Mouse (Mus musculus) sigmoid colon, adult 10 weeks (tissue): ENCODE measurements around the gene Dhx36. TPM values are rescaled to one million over a fixed set of nuclear protein-coding genes. Genes with fewer than 3 reads are reported as not detected.

Experiments
- polyA plus RNA-seq: library from polyadenylated mRNA; stranded (reverse); fragments of 350-450 nt; fragmentation: Illumina TruSeq; extraction: RNeasy Lipid Tissue Mini Kit (QIAGEN cat#74804); gene quantifications from one replicate; pipeline ENCODE4 v1.2.3, GENCODE M21; 2014; ENCODE audit warnings: low read depth, low replicate concordance

The Dhx36 gene
- polyA plus RNA-seq, result 92.2 TPM

GRCm38 (mm10) chr3:62506488-62507205 lies at the start of gene Dhx36:
Dhx36 (minus strand) TSS chr3:62507004.

Other genes with a start within 250 kb of the Dhx36 start
- gene Arhgef26, start 168.7 kb downstream of the Dhx36 start, polyA plus RNA-seq, result 21.6 TPM
- 1.1 TPM for gene Gpr149, start 98.1 kb upstream of the Dhx36 start, polyA plus RNA-seq